Mouse (Mus musculus) heart, embryonic 13.5 days (tissue): ENCODE results near the gene Lhfp. TPM values are rescaled to one million over a fixed set of nuclear protein-coding genes. Genes with fewer than 3 reads are reported as not detected.

Source experiments
- ATAC-seq: fragments of 200-750 bp; cut with Nextera tagmentation; 2 replicates; pipeline ENCODE4 v1.8.0; 2017; ENCODE audit warnings: moderate TSS enrichment; ENCODE audit not compliant: insufficient number of reproducible peaks, low FRiP score, low TSS enrichment; ENCODE audit errors: extremely low read depth
- H3K27ac ChIP-seq: fragments of 300-500 bp; sonication (generic); replicated peaks from 2 replicates; pipeline ENCODE4 v1.5.1; 2015; ENCODE audit warnings: moderate library complexity, mild to moderate bottlenecking, inconsistent platforms
- H3K27me3 ChIP-seq: fragments of 300-500 bp; sonication (generic); replicated peaks from 2 replicates; pipeline ENCODE4 v1.6.1; 2015; ENCODE audit warnings: mild to moderate bottlenecking, inconsistent platforms
- H3K36me3 ChIP-seq: fragments of 300-500 bp; sonication (generic); 2 replicates; pipeline ENCODE4 v1.6.1; 2015; ENCODE audit warnings: mild to moderate bottlenecking, inconsistent platforms
- H3K4me1 ChIP-seq: fragments of 300-500 bp; sonication (generic); 2 replicates; pipeline ENCODE4 v1.6.1; 2015; ENCODE audit warnings: inconsistent platforms
- H3K4me2 ChIP-seq: fragments of 300-500 bp; sonication (generic); 2 replicates; pipeline ENCODE4 v1.6.1; 2015; ENCODE audit warnings: inconsistent platforms, mild to moderate bottlenecking, moderate library complexity
- H3K4me3 ChIP-seq: fragments of 300-500 bp; sonication (generic); 2 replicates; pipeline ENCODE4 v1.5.1; 2015; ENCODE audit warnings: moderate library complexity, mild to moderate bottlenecking, inconsistent platforms
- H3K9ac ChIP-seq: fragments of 300-500 bp; sonication (generic); 2 replicates; pipeline ENCODE4 v1.6.1; 2015; ENCODE audit warnings: inconsistent platforms, mild to moderate bottlenecking, moderate library complexity
- H3K9me3 ChIP-seq: fragments of 300-500 bp; sonication (generic); 2 replicates; pipeline ENCODE4 v1.6.1; 2016; ENCODE audit warnings: inconsistent platforms
- WGBS: fragments of 180-500 bp; shearing (Covaris S2); methylation state at CpG from one replicate; pipeline ENCODE4 v1.1.7; 2015; ENCODE audit warnings: mixed read lengths; 5-methylcytosine and 5-hydroxymethylcytosine counted together
- polyA plus RNA-seq: library from polyadenylated mRNA; unstranded; fragments of >200 nt; fragmentation: Nextera tagmentation; extraction: Ambion mirVana; gene quantifications from 2 replicates; pipeline ENCODE4 v1.2.1, GENCODE M21; 2015

Lhfp gene
- polyA plus RNA-seq, 1 experiment from 2014 or later, result 82.7 TPM

DNA sequence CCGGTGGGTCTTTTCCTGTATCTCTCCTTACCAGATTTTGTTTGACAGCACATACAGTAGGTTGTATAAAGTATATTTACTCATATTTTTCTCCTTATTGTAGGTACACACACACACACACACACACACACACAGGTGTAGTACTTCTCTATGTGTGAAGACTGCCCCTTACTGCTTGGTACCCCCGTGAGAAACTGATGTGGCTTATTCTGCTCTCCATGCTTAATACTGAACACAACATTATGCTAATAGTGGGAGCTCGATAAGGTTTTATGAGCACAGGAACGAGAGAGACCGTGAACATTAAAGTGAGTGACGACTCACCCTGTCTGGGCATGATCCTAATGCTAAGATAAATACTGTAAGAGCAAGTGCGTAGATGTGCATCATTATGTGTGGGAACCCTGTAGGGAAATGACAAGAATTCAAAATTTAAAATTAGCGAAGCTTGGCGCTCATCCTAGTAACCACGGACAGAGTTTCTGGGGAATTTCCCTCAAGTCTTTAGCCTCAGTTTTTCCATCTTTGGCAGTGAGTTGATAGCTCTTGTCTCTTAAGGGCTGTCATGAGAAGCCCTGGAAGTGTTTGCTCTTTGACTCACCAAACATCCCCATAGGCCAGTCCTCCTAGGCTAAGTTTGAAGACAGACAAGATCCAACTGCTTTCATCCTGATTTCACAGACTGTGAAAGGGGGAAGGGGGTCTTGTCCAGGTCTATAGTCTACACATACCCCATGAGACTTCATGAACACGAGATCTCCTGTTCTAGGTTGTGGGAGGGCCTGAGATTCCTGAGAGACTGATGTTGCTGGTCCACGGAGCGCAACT is 24.2 kb downstream of the Lhfp start:
- no peak for ATAC-seq
- Histone ChIP-seq H3K27me3 (no peaks in the 10 kb centered on the region), H3K27ac (peak overlapping the region; percentile 58; the same call in 1 of the 2 replicates), H3K4me2 (no peak overlapping the region), H3K4me3 (no peak overlapping the region), H3K36me3 (peaks cover 5% of the 10 kb centered on the region), H3K4me1 (peaks cover 57% of the 10 kb centered on the region), H3K9me3 (0 out of 2 replicates have a peak, but pooled peaks cover 4% of the 10 kb centered on the region), H3K9ac (no peak overlapping the region)
- WGBS, result 78% methylated on average over 13 of the region's 13 CpGs

GRCm38 (mm10) chr3:53066095-53066372 is 24.7 kb downstream of the Lhfp start:
- WGBS, result 64% methylated on average over 4 of the region's 4 CpGs
- Histone ChIP-seq H3K27me3 (no peaks in the 10 kb centered on the region), H3K9ac (no peak overlapping the region), H3K9me3 (0 out of 2 replicates have a peak, but pooled peaks cover 4% of the 10 kb centered on the region), H3K4me1 (peaks cover 54% of the 10 kb centered on the region), H3K4me2 (no peak overlapping the region), H3K4me3 (no peak overlapping the region), H3K27ac (peak overlapping the region; percentile 58), H3K36me3 (peaks cover 5% of the 10 kb centered on the region)
- no peak for ATAC-seq

DNA sequence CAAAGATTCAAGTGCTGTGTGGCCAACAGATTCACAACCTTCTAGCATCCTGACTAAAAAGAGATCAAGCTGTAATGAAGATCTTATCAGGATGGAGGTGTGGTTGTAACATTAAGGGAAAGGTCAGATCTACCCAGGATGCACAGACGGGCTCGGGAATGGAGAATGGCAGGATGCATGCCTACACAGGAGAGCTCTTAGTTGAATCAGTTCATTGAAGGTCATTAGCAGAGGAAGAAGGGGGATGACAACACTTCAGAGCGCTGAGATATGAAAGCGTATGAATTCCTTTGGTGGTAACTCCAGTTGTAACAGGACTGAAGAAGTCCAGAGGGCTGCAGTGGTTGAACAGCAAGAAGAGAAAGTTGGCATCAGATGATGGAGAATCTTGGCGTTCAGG is 27.1 kb downstream of the Lhfp start:
- no peak for ATAC-seq
- no peak overlapping the region for H3K9ac ChIP-seq
- H3K4me2 ChIP-seq, result no peak overlapping the region
- H3K36me3 ChIP-seq, result peaks cover 5% of the 10 kb centered on the region
- peaks cover 61% of the 10 kb centered on the region for H3K4me1 ChIP-seq
- no peaks in the 10 kb centered on the region for H3K27me3 ChIP-seq
- 56% methylated on average over 5 of the region's 5 CpGs for WGBS
- 0 out of 2 replicates have a peak, but pooled peaks cover 4% of the 10 kb centered on the region for H3K9me3 ChIP-seq
- no peak overlapping the region for H3K4me3 ChIP-seq
- H3K27ac ChIP-seq, result no peak overlapping the region

DNA sequence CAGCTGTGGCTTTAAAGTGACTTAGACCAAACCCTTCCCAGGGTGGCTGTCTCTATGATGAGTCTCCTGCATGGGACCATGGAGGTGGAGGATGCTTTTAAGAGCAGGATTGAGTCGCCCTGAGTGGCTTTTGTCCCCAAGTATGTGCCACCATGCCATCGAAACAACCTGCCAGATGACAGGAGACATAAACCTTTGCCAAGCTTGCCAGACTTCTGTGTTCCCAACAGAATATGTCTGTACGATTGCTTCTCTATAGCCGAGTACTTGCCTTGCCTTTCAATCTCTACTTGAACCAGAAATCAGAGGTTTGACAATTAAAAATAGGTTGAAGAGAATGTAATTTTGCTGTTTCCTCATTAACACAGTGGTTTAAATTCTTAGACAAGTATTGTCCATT is 32.9 kb downstream of the Lhfp start:
- WGBS, result 65% methylated on average over 4 of the region's 4 CpGs
- no peak overlapping the region for H3K4me2 ChIP-seq
- H3K27ac ChIP-seq, result no peak overlapping the region
- no peak overlapping the region for H3K9ac ChIP-seq
- 0 out of 2 replicates have a peak, but pooled peaks cover 3% of the 10 kb centered on the region for H3K36me3 ChIP-seq
- H3K27me3 ChIP-seq, result no peaks in the 10 kb centered on the region
- no peak overlapping the region for H3K4me3 ChIP-seq
- H3K9me3 ChIP-seq, result no peaks in the 10 kb centered on the region
- ATAC-seq, result no peak
- H3K4me1 ChIP-seq, result peaks cover 43% of the 10 kb centered on the region

DNA sequence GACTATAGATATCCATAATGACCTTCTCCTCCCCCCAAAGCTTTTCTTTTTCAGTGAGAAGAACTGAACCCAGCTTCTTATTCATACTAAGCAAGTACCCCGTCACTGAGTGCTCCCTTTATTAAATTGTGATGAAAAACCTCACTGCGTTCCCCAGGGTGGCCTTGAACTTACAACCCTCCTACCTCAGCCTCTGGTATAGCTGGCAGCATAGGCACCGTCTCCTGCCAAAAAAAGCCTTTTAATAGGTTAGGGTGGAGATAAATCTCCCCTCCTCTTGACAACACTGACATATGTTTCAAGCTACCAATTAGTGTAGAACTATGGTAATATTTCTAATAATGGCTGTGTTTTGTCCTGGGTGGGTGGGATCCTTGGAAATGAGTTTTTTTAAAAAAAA is 33.4 kb downstream of the Lhfp start:
- no peak overlapping the region for H3K4me3 ChIP-seq
- H3K27me3 ChIP-seq, result no peaks in the 10 kb centered on the region
- no peak for ATAC-seq
- H3K9ac ChIP-seq, result no peak overlapping the region
- no peak overlapping the region for H3K4me2 ChIP-seq
- 77% methylated on average over 3 of the region's 3 CpGs for WGBS
- no peaks in the 10 kb centered on the region for H3K9me3 ChIP-seq
- peaks cover 43% of the 10 kb centered on the region for H3K4me1 ChIP-seq
- H3K27ac ChIP-seq, result no peak overlapping the region
- 0 out of 2 replicates have a peak, but pooled peaks cover 3% of the 10 kb centered on the region for H3K36me3 ChIP-seq

GRCm38 (mm10) chr3:53080286-53080685 is 39.0 kb downstream of the Lhfp start:
- ATAC-seq, result no peak
- peaks cover 20% of the 10 kb centered on the region for H3K36me3 ChIP-seq
- 81% methylated on average over 6 of the region's 6 CpGs for WGBS
- H3K4me2 ChIP-seq, result no peak overlapping the region
- peaks cover 21% of the 10 kb centered on the region for H3K4me1 ChIP-seq
- H3K27me3 ChIP-seq, result no peaks in the 10 kb centered on the region
- H3K9ac ChIP-seq, result no peak overlapping the region
- H3K9me3 ChIP-seq, result no peaks in the 10 kb centered on the region
- no peak overlapping the region for H3K27ac ChIP-seq
- H3K4me3 ChIP-seq, result no peak overlapping the region

GRCm38 (mm10) chr3:53080710-53081109 is 39.4 kb downstream of the Lhfp start:
- ATAC-seq, result no peak
- peaks cover 21% of the 10 kb centered on the region for H3K4me1 ChIP-seq
- WGBS, result 95% methylated on average over 8 of the region's 8 CpGs
- H3K4me2 ChIP-seq, result no peak overlapping the region
- H3K4me3 ChIP-seq, result no peak overlapping the region
- H3K9ac ChIP-seq, result no peak overlapping the region
- H3K36me3 ChIP-seq, result peaks cover 20% of the 10 kb centered on the region
- no peaks in the 10 kb centered on the region for H3K9me3 ChIP-seq
- H3K27me3 ChIP-seq, result no peaks in the 10 kb centered on the region
- H3K27ac ChIP-seq, result no peak overlapping the region

GRCm38 (mm10) chr3:53083717-53084116 is 42.4 kb downstream of the Lhfp start:
- no peak for ATAC-seq
- H3K27ac ChIP-seq, result peak overlapping the region; percentile 36

GRCm38 (mm10) chr3:53084806-53085205 is 43.5 kb downstream of the Lhfp start:
- ATAC-seq, result no peak
- WGBS, result 81% methylated on average over 8 of the region's 8 CpGs
- no peaks in the 10 kb centered on the region for H3K27me3 ChIP-seq

More at GRCm38 (mm10) chr3:53083717-53084116, 42.4 kb downstream of the Lhfp start:
- peaks cover 20% of the 10 kb centered on the region for H3K36me3 ChIP-seq
- no peaks in the 10 kb centered on the region for H3K27me3 ChIP-seq
- H3K4me1 ChIP-seq, result peaks cover 41% of the 10 kb centered on the region
- no peak overlapping the region for H3K9ac ChIP-seq
- no peak overlapping the region for H3K4me2 ChIP-seq
- no peak overlapping the region for H3K4me3 ChIP-seq
- WGBS, result 41% methylated on average over 5 of the region's 5 CpGs
- no peaks in the 10 kb centered on the region for H3K9me3 ChIP-seq

DNA sequence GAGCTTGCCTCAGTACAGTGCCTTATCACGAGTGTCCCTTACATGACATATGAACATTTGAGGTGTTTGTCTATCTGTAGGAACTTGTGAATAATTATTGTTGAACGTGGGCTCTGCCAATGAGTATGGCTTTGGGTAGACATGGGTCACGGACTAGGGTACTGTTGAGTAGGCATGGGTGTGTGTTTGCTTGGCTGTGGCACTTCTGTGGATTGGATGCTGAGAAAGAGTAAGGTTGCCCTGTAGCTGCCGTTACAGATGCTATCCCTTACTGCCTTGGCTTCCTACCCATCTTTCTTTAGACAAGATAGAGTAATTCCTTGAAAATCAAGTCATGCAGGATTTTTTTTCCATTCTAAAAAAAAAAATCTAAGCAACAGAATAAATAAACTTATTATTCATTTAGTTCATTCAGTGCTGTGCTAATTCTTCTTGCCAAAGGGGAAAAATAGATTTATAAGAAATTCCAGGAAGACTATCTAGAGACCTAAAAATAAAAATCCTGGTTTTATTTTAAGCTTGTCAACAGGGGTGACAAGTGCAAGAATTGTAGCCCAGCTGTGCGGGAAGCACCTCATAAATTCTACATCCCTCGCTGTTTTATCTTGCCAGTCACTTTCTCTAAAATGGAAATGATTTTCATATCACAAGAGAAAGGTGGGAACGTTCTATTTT is 45.3 kb downstream of the Lhfp start:
- peak overlapping the region; percentile 57 for H3K4me2 ChIP-seq
- H3K27ac ChIP-seq, result peak overlapping the region; percentile 86
- peaks cover 64% of the 10 kb centered on the region for H3K4me1 ChIP-seq
- ATAC-seq, result no peak
- no peak overlapping the region for H3K9ac ChIP-seq
- no peaks in the 10 kb centered on the region for H3K27me3 ChIP-seq
- H3K36me3 ChIP-seq, result peaks cover 15% of the 10 kb centered on the region
- WGBS, result 40% methylated on average over 7 of the region's 7 CpGs
- H3K9me3 ChIP-seq, result no peaks in the 10 kb centered on the region
- 0 out of 2 replicates have a peak overlapping the region, but pooled peaks have one; percentile 13 for H3K4me3 ChIP-seq

More at GRCm38 (mm10) chr3:53084806-53085205, 43.5 kb downstream of the Lhfp start:
- H3K4me1 ChIP-seq, result peaks cover 46% of the 10 kb centered on the region
- H3K27ac ChIP-seq, result no peak overlapping the region
- H3K4me2 ChIP-seq, result no peak overlapping the region
- H3K9me3 ChIP-seq, result no peaks in the 10 kb centered on the region
- no peak overlapping the region for H3K9ac ChIP-seq
- no peak overlapping the region for H3K4me3 ChIP-seq
- peaks cover 20% of the 10 kb centered on the region for H3K36me3 ChIP-seq

DNA sequence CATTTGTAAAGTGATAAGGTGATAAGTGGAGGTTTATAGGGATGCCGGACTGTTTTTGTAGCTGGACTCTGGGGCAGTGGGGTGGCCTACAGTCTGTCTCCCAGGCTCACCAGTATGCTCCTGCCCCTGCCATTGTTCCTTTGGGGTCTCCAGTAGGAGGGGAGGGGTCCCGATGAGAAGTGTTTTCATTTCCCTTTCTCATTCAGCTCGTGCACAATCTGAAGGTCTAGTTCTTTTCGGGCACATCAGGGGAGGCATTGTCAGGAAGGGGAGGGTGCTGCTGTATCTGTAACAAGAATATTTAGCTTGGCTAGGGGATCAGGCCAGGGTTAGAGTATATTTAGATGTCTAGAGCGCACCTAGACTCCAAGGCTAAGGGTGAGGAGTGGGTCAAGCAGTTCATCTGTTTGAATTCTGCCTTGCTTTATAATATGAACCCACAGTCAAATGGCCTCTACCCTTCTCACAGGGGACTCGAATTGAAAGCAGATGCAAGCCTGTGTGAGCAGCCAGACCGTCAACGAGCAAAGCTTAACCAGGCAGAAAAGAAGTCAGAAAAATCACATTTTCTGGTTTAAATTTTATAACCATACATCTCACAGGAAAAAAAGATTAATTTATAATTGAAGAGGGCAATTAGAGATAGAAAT is 46.0 kb downstream of the Lhfp start:
- Histone ChIP-seq H3K27ac (peak overlapping the region; percentile 86), H3K27me3 (no peaks in the 10 kb centered on the region), H3K36me3 (peaks cover 10% of the 10 kb centered on the region), H3K4me2 (peak overlapping the region; percentile 57), H3K4me3 (peak overlapping the region; percentile 13; the same call in 1 of the 2 replicates), H3K4me1 (peaks cover 70% of the 10 kb centered on the region), H3K9me3 (no peaks in the 10 kb centered on the region), H3K9ac (peak overlapping the region; percentile 61)
- WGBS, result 29% methylated on average over 8 of the region's 8 CpGs
- no peak for ATAC-seq
